Mouse (Mus musculus) erythroblast, embryonic 14.5 days (primary cell): ENCODE measurements around the gene Plscr1. TPM values are rescaled to one million over a fixed set of nuclear protein-coding genes. Genes with fewer than 3 reads are reported as not detected.

Experiments
- H3K27me3 ChIP-seq: 2 replicates; pipeline ENCODE4 v1.6.1; 2012; ENCODE audit warnings: inconsistent platforms; ENCODE audit not compliant: control insufficient read depth
- H3K36me3 ChIP-seq: 2 replicates; pipeline ENCODE4 v1.6.1; 2012; ENCODE audit warnings: mild to moderate bottlenecking, inconsistent platforms; ENCODE audit not compliant: control insufficient read depth
- H3K4me1 ChIP-seq: 2 replicates; pipeline ENCODE4 v1.6.1; 2012; ENCODE audit warnings: inconsistent platforms; ENCODE audit not compliant: control insufficient read depth
- H3K4me3 ChIP-seq: replicated peaks from 2 replicates; pipeline ENCODE3; 2012; ENCODE audit warnings: moderate library complexity, mild to moderate bottlenecking, inconsistent platforms
- H3K9me3 ChIP-seq: 2 replicates; pipeline ENCODE4 v1.6.1; 2012; ENCODE audit warnings: low read length, inconsistent platforms, mixed read lengths; ENCODE audit not compliant: control insufficient read depth
- GATA1 ChIP-seq: IDR thresholded peaks from 2 replicates; pipeline ENCODE4 v1.6.1; 2012; ENCODE audit warnings: low read length, inconsistent platforms, mixed read lengths
- TAL1 ChIP-seq: IDR thresholded peaks from 3 replicates; pipeline ENCODE4 v1.6.1; 2012; ENCODE audit warnings: low read length, inconsistent platforms, mixed read lengths
- polyA plus RNA-seq: library from polyadenylated mRNA; stranded (reverse); fragments of >175 nt; gene quantifications from 2 replicates; pipeline ENCODE4 v1.2.3, GENCODE M21; 2012

Plscr1 gene
- polyA plus RNA-seq, 1 experiment, result 0.24 TPM

DNA sequence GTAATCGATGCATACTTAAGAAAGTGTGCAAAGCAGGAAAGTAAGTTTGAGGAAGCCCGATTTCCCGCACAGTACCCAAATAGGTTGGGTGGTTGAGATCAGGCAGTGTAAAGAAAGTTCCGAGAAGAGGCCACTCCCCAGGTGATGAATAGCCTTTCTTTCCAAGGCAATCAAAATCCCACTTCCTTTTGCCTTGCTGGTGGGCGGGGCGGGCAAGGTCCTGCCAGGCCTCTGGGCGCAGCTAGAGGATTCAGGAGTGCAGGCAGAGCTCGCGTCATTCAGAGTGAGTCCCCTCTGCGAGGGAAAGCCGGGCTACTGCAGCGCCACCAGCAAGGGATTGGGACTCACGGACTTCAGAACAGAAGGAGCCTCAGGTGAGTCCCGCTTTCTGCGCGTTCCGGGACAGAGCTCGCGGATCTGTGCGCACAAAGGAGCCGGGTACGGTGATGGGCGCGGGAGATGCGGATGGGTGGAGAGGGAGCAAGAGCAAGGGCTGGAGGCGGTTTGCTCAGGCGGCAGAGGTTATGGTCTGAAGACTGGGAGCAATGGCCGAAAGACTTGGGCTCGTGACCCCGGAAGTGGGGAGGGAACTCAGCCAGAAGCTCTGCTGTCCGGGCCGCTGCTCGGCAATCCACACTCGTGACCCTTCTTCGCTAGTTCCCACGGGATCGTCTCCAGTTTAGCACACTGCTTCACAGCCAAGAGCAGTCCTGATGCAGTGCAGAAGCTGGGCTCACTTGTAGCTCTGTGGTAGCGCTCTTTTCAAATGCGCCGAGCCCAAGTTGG is 630 bp downstream of the Plscr1 start:
- no peaks in the 10 kb centered on the region for H3K27me3 ChIP-seq
- H3K36me3 ChIP-seq, result no peaks in the 10 kb centered on the region
- TF ChIP-seq GATA1 (no peak), TAL1 (no peak)
- H3K9me3 ChIP-seq, result no peaks in the 10 kb centered on the region
- peaks cover 9% of the 10 kb centered on the region for H3K4me1 ChIP-seq
- peak overlapping the region; percentile 63 for H3K4me3 ChIP-seq

DNA sequence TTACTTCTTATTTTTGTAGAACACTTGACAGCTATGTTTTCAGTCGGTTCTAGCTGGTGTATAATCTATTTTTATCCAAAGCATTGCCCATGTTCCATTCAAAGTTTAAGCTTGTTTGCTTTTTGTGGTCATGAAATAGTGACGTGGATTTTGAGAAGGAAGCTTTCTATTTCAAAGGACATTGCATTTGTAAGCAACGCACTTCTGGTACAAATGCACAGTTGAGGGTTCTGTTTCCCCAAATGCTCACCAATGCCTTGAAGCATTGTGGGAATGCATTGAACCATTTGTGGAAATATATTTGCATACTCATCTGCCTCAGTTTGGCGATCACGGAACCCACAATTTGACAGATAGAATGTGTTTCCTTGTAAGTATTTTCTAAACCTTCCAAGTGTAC is 3.2 kb downstream of the Plscr1 start:
- no peak overlapping the region for H3K4me3 ChIP-seq

DNA sequence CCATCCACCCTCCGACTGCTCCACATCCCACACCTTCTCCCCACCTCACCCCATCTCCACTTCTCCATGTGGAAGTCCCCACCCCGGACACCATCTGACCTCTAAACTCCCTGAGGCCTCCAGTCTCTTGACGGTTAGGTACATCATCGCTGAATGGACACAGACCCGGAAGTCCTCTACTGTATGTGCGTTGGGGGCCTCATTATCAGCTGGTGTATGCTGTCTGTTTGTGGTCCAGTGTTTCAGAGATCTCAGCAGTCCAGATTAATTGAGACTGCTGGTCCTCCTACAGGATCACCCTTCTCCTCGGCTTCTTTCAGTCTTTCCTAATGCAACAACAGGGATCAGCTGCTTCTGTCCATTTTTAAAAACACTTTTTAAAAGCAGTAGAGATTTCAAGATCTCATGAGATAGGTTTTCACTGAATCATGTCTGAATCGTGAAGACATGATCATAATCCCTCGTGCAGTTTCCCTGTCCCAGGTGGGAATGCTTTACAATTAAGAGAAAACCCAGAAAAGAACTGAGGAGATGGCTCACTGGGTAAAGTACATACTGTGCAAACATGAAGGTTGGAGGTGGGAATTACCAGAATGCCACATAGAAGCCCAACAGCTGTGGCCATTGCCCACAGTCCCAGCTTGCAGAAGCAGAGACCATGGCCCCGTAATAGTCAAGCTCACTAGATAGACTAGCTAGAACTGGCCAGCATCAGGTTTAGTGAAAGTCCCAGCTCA is 4.2 kb downstream of the Plscr1 start:
- Histone ChIP-seq H3K4me3 (no peak overlapping the region), H3K27me3 (no peaks in the 10 kb centered on the region), H3K4me1 (peaks cover 9% of the 10 kb centered on the region), H3K9me3 (no peaks in the 10 kb centered on the region), H3K36me3 (no peaks in the 10 kb centered on the region)
- TF ChIP-seq TAL1, result no peak
- no peak for TF ChIP-seq GATA1

More for the DNA sequence above, 3.2 kb downstream of the Plscr1 start:
- H3K4me1 ChIP-seq, result peaks cover 9% of the 10 kb centered on the region
- H3K27me3 ChIP-seq, result no peaks in the 10 kb centered on the region
- TF ChIP-seq GATA1, result no peak
- TF ChIP-seq TAL1, result no peak
- H3K36me3 ChIP-seq, result no peaks in the 10 kb centered on the region
- H3K9me3 ChIP-seq, result no peaks in the 10 kb centered on the region

DNA sequence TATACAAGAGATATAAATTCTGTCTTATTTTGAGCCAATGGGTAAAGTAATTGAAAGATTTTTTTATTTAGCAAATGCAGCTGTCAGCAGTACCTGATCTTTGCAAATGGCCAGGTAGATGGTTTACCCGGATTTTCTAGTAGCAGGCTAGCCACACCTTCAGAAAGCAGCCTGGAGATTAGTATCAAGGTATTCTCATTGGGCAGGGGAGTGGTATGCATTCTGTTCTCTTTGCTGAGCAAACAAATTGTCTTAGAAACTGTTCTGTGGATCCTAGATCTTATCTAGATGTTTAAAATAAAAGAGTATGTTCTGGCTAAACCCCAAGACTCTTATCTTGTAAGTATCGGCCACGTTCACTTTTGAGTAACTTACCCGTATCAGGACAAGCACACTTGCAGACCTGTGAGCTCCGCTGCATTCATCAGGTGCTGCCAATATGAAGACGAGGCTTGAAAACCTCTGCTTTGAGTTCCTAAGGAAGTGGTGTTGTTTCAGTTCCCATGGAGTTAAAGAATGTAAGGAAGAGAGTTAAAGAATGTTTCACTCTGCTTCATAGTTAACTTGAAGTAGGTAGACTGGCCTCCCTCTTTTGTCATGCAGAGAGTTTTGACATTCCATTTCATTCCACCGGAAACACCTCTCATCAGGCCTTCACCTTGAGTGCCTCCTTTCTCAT is 11.1 kb downstream of the Plscr1 start:
- Histone ChIP-seq H3K4me1 (peaks cover 2% of the 10 kb centered on the region; the same call in 1 of the 2 replicates), H3K36me3 (no peaks in the 10 kb centered on the region; the same call in 1 of the 2 replicates), H3K4me3 (no peak overlapping the region), H3K9me3 (no peaks in the 10 kb centered on the region), H3K27me3 (no peaks in the 10 kb centered on the region)
- TF ChIP-seq TAL1 (no peak), GATA1 (no peak)

DNA sequence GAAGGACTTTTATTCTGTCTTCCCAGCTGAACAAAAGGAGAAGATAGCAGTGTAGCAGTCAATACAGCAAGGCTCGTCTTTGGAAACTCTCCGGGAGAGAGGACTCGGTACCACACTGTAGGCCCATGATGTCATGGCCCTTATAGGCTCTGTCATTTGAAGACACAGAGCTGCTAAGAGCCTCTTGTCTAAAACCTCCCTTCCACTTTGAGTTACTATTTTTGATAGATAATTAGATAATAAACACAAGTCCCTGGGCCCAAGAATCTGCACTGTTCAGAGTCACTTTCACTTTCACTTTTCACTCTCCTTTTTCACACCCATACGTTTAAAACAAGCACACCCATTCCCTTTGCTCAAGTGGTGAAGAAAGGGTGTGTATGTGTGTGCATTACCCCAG is 16.2 kb downstream of the Plscr1 start:
- H3K9me3 ChIP-seq, result no peaks in the 10 kb centered on the region
- peaks cover 10% of the 10 kb centered on the region for H3K36me3 ChIP-seq
- no peaks in the 10 kb centered on the region for H3K27me3 ChIP-seq
- H3K4me3 ChIP-seq, result peak overlapping the region; percentile 41
- TF ChIP-seq TAL1 (no peak), GATA1 (no peak)
- peaks cover 6% of the 10 kb centered on the region for H3K4me1 ChIP-seq

DNA sequence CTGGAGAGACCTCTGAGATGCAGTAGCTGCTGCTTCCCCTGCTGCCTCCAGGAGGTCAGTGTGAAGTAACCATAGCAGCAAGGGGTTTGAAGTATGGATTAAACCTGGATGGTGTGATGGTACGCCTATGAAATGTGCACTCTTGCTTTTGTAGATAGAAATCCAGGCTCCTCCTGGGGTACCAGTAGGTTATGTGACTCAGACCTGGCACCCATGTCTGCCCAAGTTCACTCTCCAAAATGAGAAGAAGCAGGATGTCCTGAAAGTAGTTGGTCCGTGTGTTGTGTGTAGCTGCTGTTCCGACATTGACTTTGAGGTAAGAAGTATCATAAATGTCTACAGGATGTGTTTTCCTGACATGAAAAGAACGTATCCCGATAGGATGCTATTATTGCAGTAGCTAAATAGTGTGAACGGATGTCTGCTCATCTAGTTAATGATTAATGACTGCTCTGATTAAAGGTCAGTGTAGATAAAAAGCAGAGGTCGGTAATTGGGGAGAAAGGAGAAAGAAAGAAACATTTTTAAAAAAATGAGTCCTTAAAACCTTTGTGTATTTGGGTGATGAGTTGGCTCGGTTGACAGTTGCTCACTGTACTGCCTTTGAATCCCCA is 17.1 kb downstream of the Plscr1 start:
- H3K4me3 ChIP-seq, result no peak overlapping the region
- no peaks in the 10 kb centered on the region for H3K27me3 ChIP-seq
- H3K9me3 ChIP-seq, result no peaks in the 10 kb centered on the region
- TF ChIP-seq GATA1 (no peak), TAL1 (no peak)
- H3K36me3 ChIP-seq, result peaks cover 12% of the 10 kb centered on the region
- peaks cover 6% of the 10 kb centered on the region for H3K4me1 ChIP-seq

DNA sequence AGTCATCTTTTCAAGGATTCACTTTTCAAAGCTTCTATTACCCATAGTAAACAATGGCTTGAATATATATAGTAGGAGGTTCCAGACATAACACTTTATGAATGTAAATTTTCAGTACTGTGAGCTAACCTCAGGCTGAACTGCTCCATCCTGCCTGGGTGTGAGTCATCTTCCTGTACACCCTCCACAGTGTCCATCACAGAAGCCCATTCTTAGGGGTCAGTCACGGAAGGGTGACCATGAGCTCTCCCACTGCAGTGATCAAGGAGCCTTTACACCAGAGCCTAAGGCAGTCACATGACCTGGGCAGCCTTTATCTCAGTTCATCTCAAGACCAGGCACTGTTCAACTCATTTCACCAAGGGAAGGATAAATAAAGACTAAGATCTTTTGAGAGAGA is 18.2 kb downstream of the Plscr1 start:
- TF ChIP-seq TAL1, result no peak
- no peak for TF ChIP-seq GATA1
- no peaks in the 10 kb centered on the region for H3K27me3 ChIP-seq

DNA sequence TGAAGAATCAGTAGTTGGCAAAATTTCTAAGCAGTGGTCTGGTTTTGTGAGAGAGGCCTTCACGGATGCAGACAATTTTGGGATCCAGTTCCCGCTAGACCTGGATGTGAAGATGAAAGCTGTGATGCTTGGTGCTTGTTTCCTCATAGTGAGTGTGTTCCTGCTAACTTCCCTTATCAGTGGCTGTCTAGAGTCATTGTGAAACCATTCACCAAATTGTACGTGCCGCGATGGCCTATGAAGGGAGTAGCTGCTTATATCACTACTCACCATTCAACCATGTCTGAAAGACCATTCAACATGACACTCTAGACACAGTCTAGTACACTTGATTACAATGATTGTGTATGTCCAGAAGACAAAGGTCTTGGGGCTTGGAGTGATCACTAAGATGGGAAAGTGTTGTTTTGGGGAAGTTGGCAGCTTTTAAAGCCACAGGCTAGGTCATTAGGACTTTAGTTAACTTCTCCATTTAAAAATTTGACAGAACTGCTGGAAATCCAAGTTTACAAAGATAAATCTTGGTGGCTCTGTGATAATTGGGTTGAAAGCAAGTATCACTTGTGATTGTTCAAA is 20.4 kb downstream of the Plscr1 start:
- peaks cover 11% of the 10 kb centered on the region for H3K4me1 ChIP-seq
- H3K36me3 ChIP-seq, result peaks cover 12% of the 10 kb centered on the region
- H3K4me3 ChIP-seq, result no peak overlapping the region
- H3K27me3 ChIP-seq, result no peaks in the 10 kb centered on the region
- TF ChIP-seq GATA1 (no peak), TAL1 (no peak)
- H3K9me3 ChIP-seq, result no peaks in the 10 kb centered on the region

More for the DNA sequence above, 18.2 kb downstream of the Plscr1 start:
- Histone ChIP-seq H3K4me3 (no peak overlapping the region), H3K36me3 (peaks cover 12% of the 10 kb centered on the region), H3K4me1 (peaks cover 6% of the 10 kb centered on the region), H3K9me3 (no peaks in the 10 kb centered on the region)
